Mouse (Mus musculus): ENCODE results near the gene Stradb. TPM values are rescaled to one million over a fixed set of nuclear protein-coding genes. Genes with fewer than 3 reads are reported as not detected.
A peak's percentile ranks its signal among the peaks of the same experiment; 100 is the strongest.
"Not testable (repeated sequence)": the region's sequence is repeated elsewhere in the genome, so short reads cannot be mapped to it uniquely, and the experiment has no call there.

Stradb gene
- polyA plus RNA-seq, 1 experiment, result 6.2 TPM

DNA sequence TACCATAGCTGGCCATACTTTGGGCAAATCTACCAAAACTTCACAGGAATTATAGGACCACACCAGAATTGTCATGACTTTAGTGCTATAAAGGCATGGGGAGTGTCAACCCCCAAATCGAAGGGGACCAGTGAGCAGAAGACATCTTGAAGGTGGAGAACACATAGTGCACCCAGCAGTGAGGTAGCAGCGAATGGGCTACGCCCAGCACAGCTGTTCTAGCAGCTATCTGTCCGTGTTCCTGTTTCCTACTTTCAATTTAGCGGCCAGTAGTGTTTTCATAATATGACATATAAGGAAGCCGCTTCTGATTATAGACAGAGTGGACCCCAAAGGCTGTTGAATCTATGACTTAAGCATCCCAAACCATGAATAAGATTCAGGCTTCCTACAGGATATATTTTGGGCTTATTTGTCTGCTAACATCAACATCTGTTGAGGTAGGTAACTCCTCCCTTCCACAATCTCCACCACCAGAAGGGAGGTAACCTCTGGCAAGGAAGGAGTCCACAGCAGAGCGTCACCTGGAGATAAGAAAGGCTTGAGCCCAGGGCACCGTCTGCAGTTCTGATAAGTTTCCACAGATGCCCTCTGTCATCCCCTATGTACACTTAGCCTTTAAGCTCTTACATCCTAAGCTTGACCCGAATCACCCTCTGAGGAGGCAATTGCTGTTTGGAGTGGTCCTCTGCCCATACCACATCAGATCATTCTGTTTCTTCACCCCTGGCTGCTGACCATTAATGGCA lies 19.5 kb upstream of the Stradb start:
- Histone ChIP-seq H3K4me3 (ENCODE audit: low read depth, low read length) (no peak overlapping the region), H3K27ac (ENCODE audit: insufficient read depth, low read depth, low read length) (peak overlapping the region; percentile 33), H3K36me3 (ENCODE audit: control insufficient read depth, insufficient read depth, low read length) (no peaks in the 10 kb centered on the region), H3K27me3 (ENCODE audit: control insufficient read depth, insufficient read depth, low read length) (no peaks in the 10 kb centered on the region), H3K4me1 (ENCODE audit: control insufficient read depth, insufficient read depth, insufficient read length, low read length) (peaks cover 26% of the 10 kb centered on the region; the same call in 1 of the 2 replicates)
- no peak for TF ChIP-seq CTCF (IDR thresholded peaks at IDR 0.05; ENCODE audit: extremely low read depth, insufficient read length, insufficient replicate concordance, low read depth, low read length)
- 46% methylated on average over 9 of the region's 9 CpGs for WGBS

DNA sequence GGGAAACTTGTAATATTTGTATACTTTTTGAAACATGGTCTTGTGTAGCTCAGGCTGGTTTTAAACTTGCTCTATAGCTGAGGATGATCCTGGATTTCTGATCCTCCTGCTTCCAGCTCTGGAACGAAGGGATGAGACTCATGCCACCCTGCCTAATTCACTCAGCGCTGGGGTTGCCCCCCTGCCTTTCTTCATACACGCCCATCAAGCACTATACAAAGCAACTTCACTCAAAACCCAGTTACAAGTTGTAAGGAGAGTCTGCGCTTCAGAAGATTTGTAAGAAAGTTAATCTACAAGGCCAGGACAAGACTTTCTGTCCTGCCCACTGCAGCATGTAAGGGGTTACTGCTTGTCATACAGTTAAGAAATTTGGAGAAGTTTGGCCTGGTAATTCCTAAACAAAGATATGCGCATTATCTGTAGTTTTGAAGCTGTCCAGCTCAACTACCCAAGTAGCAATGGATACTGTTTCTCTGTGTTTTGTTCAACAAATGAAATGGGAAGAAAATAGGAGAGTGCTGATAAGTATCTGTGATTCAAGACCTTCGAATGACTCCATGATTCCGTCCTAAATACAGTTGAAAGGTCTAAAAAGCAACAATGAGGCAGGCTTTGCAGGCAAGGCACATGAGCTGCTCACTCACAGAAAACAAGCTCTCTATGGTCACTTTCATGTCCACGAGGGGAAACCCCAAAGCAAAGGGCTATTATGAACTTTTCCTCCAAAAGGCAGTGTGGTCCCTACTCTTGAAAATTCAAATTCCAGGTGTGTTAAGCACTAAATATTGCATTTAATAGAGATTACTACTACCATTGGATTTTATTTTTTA lies 18.5 kb upstream of the Stradb start:
- Histone ChIP-seq H3K4me3 (ENCODE audit: low read depth, low read length) (no peak overlapping the region), H3K27me3 (ENCODE audit: control insufficient read depth, insufficient read depth, low read length) (no peaks in the 10 kb centered on the region), H3K36me3 (ENCODE audit: control insufficient read depth, insufficient read depth, low read length) (no peaks in the 10 kb centered on the region), H3K4me1 (ENCODE audit: control insufficient read depth, insufficient read depth, insufficient read length, low read length) (peaks cover 26% of the 10 kb centered on the region; the same call in 1 of the 2 replicates), H3K27ac (ENCODE audit: insufficient read depth, low read depth, low read length) (no peak overlapping the region)
- WGBS, result 84% methylated on average over 8 of the region's 8 CpGs
- no peak for TF ChIP-seq CTCF (IDR thresholded peaks at IDR 0.05; ENCODE audit: extremely low read depth, insufficient read length, insufficient replicate concordance, low read depth, low read length)
- TF ChIP-seq POLR2A (IDR thresholded peaks at IDR 0.05; ENCODE audit: low read depth, low read length), result no peak

DNA sequence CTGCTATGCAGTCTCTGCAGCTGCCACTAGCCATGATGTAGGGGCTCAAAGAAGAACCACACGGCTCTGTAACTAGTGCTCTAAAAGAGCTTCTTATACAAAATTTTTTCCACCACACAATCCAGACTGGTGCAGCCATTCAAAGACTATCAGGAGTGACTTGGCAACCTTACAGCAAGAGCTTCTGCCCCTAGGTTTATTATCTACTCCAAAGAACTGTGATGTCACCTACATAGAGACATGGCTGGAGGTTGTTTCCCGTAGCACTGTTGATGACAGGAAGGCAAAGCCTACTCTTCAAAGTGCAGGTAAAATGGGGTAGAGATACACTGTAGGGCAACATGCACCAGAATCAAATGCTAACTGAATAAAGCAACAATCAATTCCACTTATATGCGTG lies 17.6 kb upstream of the Stradb start:
- no peaks in the 10 kb centered on the region for H3K27me3 ChIP-seq (ENCODE audit: control insufficient read depth, insufficient read depth, low read length)
- H3K4me3 ChIP-seq (ENCODE audit: low read depth, low read length), result no peak overlapping the region
- no peak overlapping the region for H3K27ac ChIP-seq (ENCODE audit: insufficient read depth, low read depth, low read length)
- TF ChIP-seq POLR2A (IDR thresholded peaks at IDR 0.05; ENCODE audit: low read depth, low read length) (no peak), CTCF (IDR thresholded peaks at IDR 0.05; ENCODE audit: extremely low read depth, insufficient read length, insufficient replicate concordance, low read depth, low read length) (no peak)
- peaks cover 25% of the 10 kb centered on the region; the same call in 1 of the 2 replicates for H3K4me1 ChIP-seq (ENCODE audit: control insufficient read depth, insufficient read depth, insufficient read length, low read length)
- no peaks in the 10 kb centered on the region for H3K36me3 ChIP-seq (ENCODE audit: control insufficient read depth, insufficient read depth, low read length)
- WGBS, result 78% methylated on average over 3 of the region's 3 CpGs

DNA sequence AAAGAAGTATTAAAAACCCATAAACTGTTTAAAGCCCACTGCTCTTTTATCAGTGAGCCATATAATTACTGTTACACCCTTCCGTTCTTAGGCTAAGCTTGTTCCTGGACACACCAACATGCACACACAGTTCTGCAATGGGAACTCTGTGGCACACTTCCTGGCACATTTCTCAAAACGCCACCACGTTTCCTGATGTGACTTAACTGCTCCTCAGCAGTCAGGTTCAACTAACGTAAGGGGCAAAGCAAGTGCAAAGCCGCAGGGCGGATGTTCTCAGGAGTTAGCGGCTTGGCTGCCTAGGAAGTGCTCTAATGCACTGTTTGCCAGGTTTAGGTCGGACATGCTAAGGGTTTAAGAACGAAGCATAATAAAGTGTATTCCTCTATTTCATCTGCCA lies 17.1 kb upstream of the Stradb start:
- 80% methylated on average over 9 of the region's 9 CpGs for WGBS
- Histone ChIP-seq H3K27me3 (ENCODE audit: control insufficient read depth, insufficient read depth, low read length) (no peaks in the 10 kb centered on the region), H3K36me3 (ENCODE audit: control insufficient read depth, insufficient read depth, low read length) (no peaks in the 10 kb centered on the region), H3K4me1 (ENCODE audit: control insufficient read depth, insufficient read depth, insufficient read length, low read length) (peaks cover 22% of the 10 kb centered on the region; the same call in 1 of the 2 replicates), H3K27ac (ENCODE audit: insufficient read depth, low read depth, low read length) (no peak overlapping the region), H3K4me3 (ENCODE audit: low read depth, low read length) (no peak overlapping the region)
- TF ChIP-seq CTCF (IDR thresholded peaks at IDR 0.05; ENCODE audit: extremely low read depth, insufficient read length, insufficient replicate concordance, low read depth, low read length) (no peak), POLR2A (IDR thresholded peaks at IDR 0.05; ENCODE audit: low read depth, low read length) (no peak)

DNA sequence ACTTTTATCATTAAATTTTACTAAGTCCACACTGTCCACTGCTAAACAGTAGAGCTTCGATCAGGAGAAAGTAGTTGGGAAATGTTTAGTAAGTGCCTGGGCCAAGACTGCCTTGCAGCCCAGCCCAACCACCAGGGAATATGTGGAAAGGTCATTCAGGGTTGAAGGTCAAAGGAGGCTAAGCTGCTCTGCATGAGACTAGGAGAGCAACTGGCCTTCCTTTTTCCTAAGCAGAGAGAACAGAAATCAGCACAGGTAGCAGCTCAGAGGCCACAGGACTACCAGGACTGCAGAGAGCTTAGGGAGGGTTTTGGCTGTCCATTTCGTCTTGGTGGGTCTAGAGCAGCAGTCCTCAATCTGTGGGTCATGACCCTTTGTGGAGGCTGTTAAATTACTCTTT lies 15.4 kb upstream of the Stradb start:
- no peaks in the 10 kb centered on the region for H3K36me3 ChIP-seq (ENCODE audit: control insufficient read depth, insufficient read depth, low read length)
- no peak overlapping the region for H3K4me3 ChIP-seq (ENCODE audit: low read depth, low read length)
- 73% methylated on average over 2 of the region's 2 CpGs for WGBS
- no peaks in the 10 kb centered on the region for H3K27me3 ChIP-seq (ENCODE audit: control insufficient read depth, insufficient read depth, low read length)
- TF ChIP-seq POLR2A (IDR thresholded peaks at IDR 0.05; ENCODE audit: low read depth, low read length) (no peak), CTCF (IDR thresholded peaks at IDR 0.05; ENCODE audit: extremely low read depth, insufficient read length, insufficient replicate concordance, low read depth, low read length) (no peak)
- peaks cover 11% of the 10 kb centered on the region; the same call in 1 of the 2 replicates for H3K4me1 ChIP-seq (ENCODE audit: control insufficient read depth, insufficient read depth, insufficient read length, low read length)
- no peak overlapping the region for H3K27ac ChIP-seq (ENCODE audit: insufficient read depth, low read depth, low read length)

DNA sequence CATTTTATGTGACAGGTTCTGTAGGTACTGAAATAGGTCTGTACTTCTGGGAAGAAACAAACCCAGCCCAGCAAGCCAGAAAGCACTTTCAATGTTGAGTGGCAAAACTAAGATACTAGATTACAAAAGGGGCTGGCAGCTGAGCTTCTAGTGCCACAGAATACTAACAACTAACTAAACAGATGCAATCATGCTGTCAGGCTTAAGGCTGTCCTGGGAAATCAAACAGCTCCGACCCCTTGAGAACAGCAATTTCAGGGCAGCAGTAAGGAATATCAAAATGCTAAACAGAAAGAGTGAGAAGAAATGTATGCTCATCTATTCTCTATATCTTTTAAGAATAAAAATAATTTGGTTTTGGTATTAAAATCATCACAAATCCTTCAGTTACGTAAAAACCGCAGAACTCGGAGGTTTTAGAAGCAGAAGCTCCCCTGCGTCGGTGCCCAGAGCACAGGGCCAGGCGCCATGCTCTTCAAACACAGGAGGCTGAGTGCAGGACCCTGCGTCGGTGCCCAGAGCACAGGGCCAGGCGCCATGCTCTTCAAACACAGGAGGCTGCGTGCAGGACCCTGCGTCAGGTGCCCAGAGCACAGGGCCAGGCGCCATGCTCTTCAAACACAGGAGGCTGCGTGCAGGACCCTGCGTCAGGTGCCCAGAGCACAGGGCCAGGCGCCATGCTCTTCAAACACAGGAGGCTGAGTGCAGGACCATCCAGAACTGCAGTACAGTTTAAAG lies 14.4 kb upstream of the Stradb start:
- H3K36me3 ChIP-seq (ENCODE audit: control insufficient read depth, insufficient read depth, low read length); H3K27me3 ChIP-seq (ENCODE audit: control insufficient read depth, insufficient read depth, low read length); H3K4me3 ChIP-seq (ENCODE audit: low read depth, low read length); H3K4me1 ChIP-seq (ENCODE audit: control insufficient read depth, insufficient read depth, insufficient read length, low read length); H3K27ac ChIP-seq (ENCODE audit: insufficient read depth, low read depth, low read length): not testable (repeated sequence)
- 89% methylated on average over 16 of the region's 16 CpGs for whole genome bisulfite sequencing

DNA sequence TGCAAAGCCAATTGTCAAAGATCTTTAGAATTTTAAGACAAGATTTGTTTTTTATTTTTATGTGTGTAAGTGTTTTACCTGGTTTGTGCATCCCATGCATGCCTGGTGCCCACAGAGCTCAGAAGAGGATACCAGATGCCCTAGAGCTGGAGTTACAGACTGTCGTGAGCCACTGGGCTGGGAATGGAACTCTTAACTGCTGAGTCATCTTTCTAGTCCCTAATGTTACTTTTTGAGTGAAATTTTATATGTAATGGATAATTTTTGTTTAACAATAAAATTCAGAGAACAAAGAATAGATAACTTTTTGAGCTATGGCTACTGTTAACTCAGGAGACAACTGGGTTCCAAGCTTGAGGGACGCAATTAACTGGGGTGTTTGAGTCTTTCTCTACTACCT lies 13.6 kb upstream of the Stradb start:
- Histone ChIP-seq H3K36me3 (ENCODE audit: control insufficient read depth, insufficient read depth, low read length) (no peaks in the 10 kb centered on the region), H3K4me3 (ENCODE audit: low read depth, low read length) (no peak overlapping the region), H3K27ac (ENCODE audit: insufficient read depth, low read depth, low read length) (no peak overlapping the region), H3K4me1 (ENCODE audit: control insufficient read depth, insufficient read depth, insufficient read length, low read length) (peaks cover 7% of the 10 kb centered on the region; the same call in 1 of the 2 replicates), H3K27me3 (ENCODE audit: control insufficient read depth, insufficient read depth, low read length) (no peaks in the 10 kb centered on the region)
- WGBS, result 95% methylated on average over 2 of the region's 2 CpGs
- TF ChIP-seq CTCF (IDR thresholded peaks at IDR 0.05; ENCODE audit: extremely low read depth, insufficient read length, insufficient replicate concordance, low read depth, low read length), result no peak
- no peak for TF ChIP-seq POLR2A (IDR thresholded peaks at IDR 0.05; ENCODE audit: low read depth, low read length)
